ENCODE assay signal across 8 mouse cellular contexts in the genomic region with DNA sequence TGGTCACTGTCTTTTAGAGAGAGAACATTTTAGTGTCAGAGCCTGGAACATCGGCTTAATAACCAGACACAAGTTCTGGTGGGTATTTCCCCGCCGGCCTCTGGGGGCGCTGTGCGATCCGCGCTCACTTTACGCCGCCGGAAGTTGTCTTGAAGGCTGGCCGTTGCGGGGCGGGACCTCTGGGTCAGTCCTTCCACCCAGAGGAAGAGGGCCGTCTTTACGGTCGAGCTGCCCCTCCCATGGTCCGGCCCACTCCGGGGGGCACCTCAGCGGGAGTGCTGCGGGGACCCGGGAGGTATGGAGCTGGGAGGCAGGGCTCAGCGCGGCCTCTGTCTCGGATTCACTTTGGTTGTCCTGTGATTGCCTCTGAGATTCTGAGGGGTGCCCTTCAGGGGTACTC. TPM values are rescaled to one million over a fixed set of nuclear protein-coding genes. Genes with fewer than 3 reads are reported as not detected.
DNase-seq lines count a peak whose midpoint lies in the region; ATAC-seq and TF ChIP-seq lines count a peak whose summit lies in the region.

No protein-coding gene starts in this region.

- CTCF ChIA-PET in Patski (lab: Charles Lee): interaction anchor here (0.7 to 1.1 kb wide), 3 partner anchors 12 to 81 kb away, joined by 3 to 4 read pairs (median 3); a partner anchor contains a TSS

- peaks cover 30% of the 10 kb centered on the region for H3K36me3 ChIP-seq in hindbrain, embryonic 14.5 days (replicated peaks; ENCODE audit: control insufficient read depth, insufficient read depth)

- TF ChIP-seq CTCF in Patski (IDR thresholded peaks at IDR 0.05): peak; percentile 99

- peaks cover 31% of the 10 kb centered on the region for H3K4me1 ChIP-seq in hindbrain, embryonic 14.5 days (replicated peaks; ENCODE audit: control insufficient read depth, insufficient read depth, low read length)

- DNase-seq in Patski (ENCODE audit: low read depth, low spot score): peak; percentile 65
- peak; percentile 96 for DNase-seq in cerebellum, postnatal 14 days
- peak; percentile 93 to 96 for DNase-seq in frontal cortex, postnatal 14 days (ENCODE audit: low spot score in 2 of 2)
- peak; percentile 92 for DNase-seq in hindbrain, embryonic 14.5 days (ENCODE audit: low spot score)
- DNase-seq in left cerebral cortex, adult 11 months (ENCODE audit: low spot score): peak; percentile 89
- DNase-seq in lung, postnatal 4 days: peak; percentile 96 to 97
- peak; percentile 89 for DNase-seq in retina, postnatal 7 days (ENCODE audit: low read depth, low spot score)
- DNase-seq in urinary bladder, adult 2 months (ENCODE audit: low spot score): peak; percentile 90

- peak overlapping the region; percentile 68 for H3K4me3 ChIP-seq in hindbrain, embryonic 14.5 days (replicated peaks; ENCODE audit: low read length)

- POLR2A ChIA-PET in Patski (lab: Charles Lee): interaction anchor here (1.5 kb wide), 1 partner anchor 20 kb away, joined by 4 read pairs; no protein-coding TSS in a partner anchor

- in situ Hi-C loops in Patski (cut with MboI; ENCODE audit: low pct_unique_long_range_greater_than_20kb): loop anchor here (5.0 kb wide), 1 partner anchor 75 kb away; no protein-coding TSS in a partner anchor

- peak overlapping the region; percentile 82 for H3K27ac ChIP-seq in hindbrain, embryonic 14.5 days

- H3K27me3 ChIP-seq in Patski: no peaks in the 10 kb centered on the region
- no peaks in the 10 kb centered on the region for H3K27me3 ChIP-seq in hindbrain, embryonic 14.5 days (ENCODE audit: control insufficient read depth, insufficient read depth, low read length)

- no peaks in the 10 kb centered on the region for H3K9me3 ChIP-seq in hindbrain, embryonic 14.5 days (ENCODE audit: control insufficient read depth, low read length)

- under 1% methylated on average over 24 of the region's 24 CpGs for WGBS in hindbrain, embryonic 14.5 days

- peak overlapping the region; percentile 76 for H3K9ac ChIP-seq in hindbrain, embryonic 14.5 days

- H3K4me2 ChIP-seq in hindbrain, embryonic 14.5 days (replicated peaks): peak overlapping the region; percentile 71

- ATAC-seq in Patski: peak; percentile 30
- peak; percentile 56; the same call in 1 of the 2 replicates for ATAC-seq in hindbrain, embryonic 14.5 days (ENCODE audit: low FRiP score)

RNA-seq across cellular contexts. Expression of a gene that starts 2.7 kb away (rescaled TPM):
- polyA plus RNA-seq in Patski (2021): 268 TPM
- polyA plus RNA-seq in hindbrain, embryonic 14.5 days (2014; fragmentation: Nextera tagmentation; extraction: Ambion mirVana): 91.0 and 91.6 TPM in 2 replicates
- polyA plus RNA-seq in urinary bladder, adult 2 months (2012; rRNA removed): 118 and 123 TPM in 2 replicates

RNA-seq across cellular contexts. Expression of a gene that starts 3.7 kb away (rescaled TPM):
- polyA plus RNA-seq in Patski (2021): 36.5 TPM
- polyA plus RNA-seq in hindbrain, embryonic 14.5 days (2014; fragmentation: Nextera tagmentation; extraction: Ambion mirVana): 103 TPM in 2 replicates
- 54.8 and 55.4 TPM in 2 replicates for polyA plus RNA-seq in urinary bladder, adult 2 months (2012; rRNA removed)

RNA-seq across cellular contexts. Expression of a gene that starts 48.0 kb away (rescaled TPM):
- polyA plus RNA-seq in Patski (2021): 17.9 TPM
- 47.2 and 53.3 TPM in 2 replicates for polyA plus RNA-seq in hindbrain, embryonic 14.5 days (2014; fragmentation: Nextera tagmentation; extraction: Ambion mirVana)
- polyA plus RNA-seq in urinary bladder, adult 2 months (2012; rRNA removed): 34.9 and 36.0 TPM in 2 replicates

Comparison
In these comparisons a context has a peak if more than half of its experiments do, and no peak if none do; other contexts are left out.
1. Peak in every context shown above with its lines: DNase-seq, ATAC-seq, H3K4me3 ChIP-seq and H3K27ac ChIP-seq.